Mouse (Mus musculus): ENCODE results near the gene Efcc1. TPM values are rescaled to one million over a fixed set of nuclear protein-coding genes. Genes with fewer than 3 reads are reported as not detected.

Efcc1 gene
- polyA plus RNA-seq, 1 experiment, result 0.46 TPM

GRCm38 (mm10) chr6:87776663-87777062 is 46.0 kb downstream of the Efcc1 start:
- Histone ChIP-seq H3K27ac (ENCODE audit: insufficient read depth, low read length) (no peak overlapping the region), H3K4me3 (ENCODE audit: low read depth, low read length) (no peak overlapping the region), H3K9me3 (replicated peaks; ENCODE audit: control insufficient read depth, insufficient read depth, low read length, poor library complexity, severe bottlenecking) (no peaks in the 10 kb centered on the region), H3K9ac (ENCODE audit: low read depth, poor library complexity, severe bottlenecking) (no peak overlapping the region), H3K27me3 (ENCODE audit: control insufficient read depth, insufficient read depth, low read length, poor library complexity, severe bottlenecking) (no peaks in the 10 kb centered on the region), H3K36me3 (ENCODE audit: control insufficient read depth, insufficient read depth, low read length, poor library complexity, severe bottlenecking) (no peaks in the 10 kb centered on the region), H3K4me1 (ENCODE audit: control insufficient read depth, insufficient read depth, low read length) (no peaks in the 10 kb centered on the region)
- TF ChIP-seq EP300 (IDR thresholded peaks at IDR 0.05; ENCODE audit: insufficient read depth, low read depth, low read length), result no peak
- TF ChIP-seq CTCF (IDR thresholded peaks at IDR 0.05; ENCODE audit: low read depth, low read length), result no peak
- no peak for TF ChIP-seq POLR2A (IDR thresholded peaks at IDR 0.05; ENCODE audit: insufficient read depth, low read length)

- Histone ChIP-seq H3K36me3 (ENCODE audit: control insufficient read depth, insufficient read depth, low read length, poor library complexity, severe bottlenecking) (no peaks in the 10 kb centered on the region), H3K27ac (ENCODE audit: insufficient read depth, low read length) (no peak within 1 kb of the TSS), H3K9ac (ENCODE audit: low read depth, poor library complexity, severe bottlenecking) (no peak within 1 kb of the TSS), H3K4me3 (ENCODE audit: low read depth, low read length) (no peak within 1 kb of the TSS), H3K4me1 (ENCODE audit: control insufficient read depth, insufficient read depth, low read length) (no peaks in the 10 kb centered on the region), H3K9me3 (replicated peaks; ENCODE audit: control insufficient read depth, insufficient read depth, low read length, poor library complexity, severe bottlenecking) (no peaks in the 10 kb centered on the region), H3K27me3 (ENCODE audit: control insufficient read depth, insufficient read depth, low read length, poor library complexity, severe bottlenecking) (no peaks in the 10 kb centered on the region)
- TF ChIP-seq POLR2A (IDR thresholded peaks at IDR 0.05; ENCODE audit: insufficient read depth, low read length) (no peak), EP300 (IDR thresholded peaks at IDR 0.05; ENCODE audit: insufficient read depth, low read depth, low read length) (no peak), CTCF (IDR thresholded peaks at IDR 0.05; ENCODE audit: low read depth, low read length) (no peak)
Observed at GRCm38 (mm10) chr6:87777842-87778241, 47.2 kb downstream of the Efcc1 start, which contains the start of gene Gp9. TSS of gene Gp9 (plus strand) at chr6:87778072.

- Histone ChIP-seq H3K9me3 (replicated peaks; ENCODE audit: control insufficient read depth, insufficient read depth, low read length, poor library complexity, severe bottlenecking) (no peaks in the 10 kb centered on the region), H3K27me3 (ENCODE audit: control insufficient read depth, insufficient read depth, low read length, poor library complexity, severe bottlenecking) (no peaks in the 10 kb centered on the region), H3K27ac (ENCODE audit: insufficient read depth, low read length) (no peak overlapping the region)
Observed at GRCm38 (mm10) chr6:87778294-87779173, 47.9 kb downstream of the Efcc1 start.

GRCm38 (mm10) chr6:87779174-87780165 is 48.8 kb downstream of the Efcc1 start:
- Histone ChIP-seq H3K9ac (ENCODE audit: low read depth, poor library complexity, severe bottlenecking) (no peak overlapping the region), H3K4me1 (ENCODE audit: control insufficient read depth, insufficient read depth, low read length) (no peaks in the 10 kb centered on the region), H3K4me3 (ENCODE audit: low read depth, low read length) (no peak overlapping the region), H3K27ac (ENCODE audit: insufficient read depth, low read length) (no peak overlapping the region), H3K27me3 (ENCODE audit: control insufficient read depth, insufficient read depth, low read length, poor library complexity, severe bottlenecking) (no peaks in the 10 kb centered on the region), H3K36me3 (ENCODE audit: control insufficient read depth, insufficient read depth, low read length, poor library complexity, severe bottlenecking) (no peaks in the 10 kb centered on the region), H3K9me3 (replicated peaks; ENCODE audit: control insufficient read depth, insufficient read depth, low read length, poor library complexity, severe bottlenecking) (no peaks in the 10 kb centered on the region)
- TF ChIP-seq EP300 (IDR thresholded peaks at IDR 0.05; ENCODE audit: insufficient read depth, low read depth, low read length) (no peak), CTCF (IDR thresholded peaks at IDR 0.05; ENCODE audit: low read depth, low read length) (no peak), POLR2A (IDR thresholded peaks at IDR 0.05; ENCODE audit: insufficient read depth, low read length) (no peak)

More at GRCm38 (mm10) chr6:87778294-87779173, 47.9 kb downstream of the Efcc1 start:
- TF ChIP-seq EP300 (IDR thresholded peaks at IDR 0.05; ENCODE audit: insufficient read depth, low read depth, low read length) (no peak), POLR2A (IDR thresholded peaks at IDR 0.05; ENCODE audit: insufficient read depth, low read length) (no peak), CTCF (IDR thresholded peaks at IDR 0.05; ENCODE audit: low read depth, low read length) (no peak)
- H3K36me3 ChIP-seq (ENCODE audit: control insufficient read depth, insufficient read depth, low read length, poor library complexity, severe bottlenecking), result no peaks in the 10 kb centered on the region
- no peak overlapping the region for H3K9ac ChIP-seq (ENCODE audit: low read depth, poor library complexity, severe bottlenecking)
- no peak overlapping the region for H3K4me3 ChIP-seq (ENCODE audit: low read depth, low read length)
- H3K4me1 ChIP-seq (ENCODE audit: control insufficient read depth, insufficient read depth, low read length), result no peaks in the 10 kb centered on the region

GRCm38 (mm10) chr6:87780546-87781301 is 50.1 kb downstream of the Efcc1 start:
- H3K27ac ChIP-seq (ENCODE audit: insufficient read depth, low read length), result no peak overlapping the region
- H3K4me1 ChIP-seq (ENCODE audit: control insufficient read depth, insufficient read depth, low read length), result no peaks in the 10 kb centered on the region
- H3K9me3 ChIP-seq (replicated peaks; ENCODE audit: control insufficient read depth, insufficient read depth, low read length, poor library complexity, severe bottlenecking), result no peaks in the 10 kb centered on the region
- H3K9ac ChIP-seq (ENCODE audit: low read depth, poor library complexity, severe bottlenecking), result no peak overlapping the region
- no peak overlapping the region for H3K4me3 ChIP-seq (ENCODE audit: low read depth, low read length)
- no peaks in the 10 kb centered on the region for H3K27me3 ChIP-seq (ENCODE audit: control insufficient read depth, insufficient read depth, low read length, poor library complexity, severe bottlenecking)
- no peak for TF ChIP-seq EP300 (IDR thresholded peaks at IDR 0.05; ENCODE audit: insufficient read depth, low read depth, low read length)
- no peak for TF ChIP-seq CTCF (IDR thresholded peaks at IDR 0.05; ENCODE audit: low read depth, low read length)
- no peak for TF ChIP-seq POLR2A (IDR thresholded peaks at IDR 0.05; ENCODE audit: insufficient read depth, low read length)
- H3K36me3 ChIP-seq (ENCODE audit: control insufficient read depth, insufficient read depth, low read length, poor library complexity, severe bottlenecking), result no peaks in the 10 kb centered on the region
